9 mouse cellular contexts compared by ENCODE assay signal in genomic region chr12:73408614-73409013, GRCm38 (mm10).
DNase-seq lines count a peak whose midpoint lies in the region; ATAC-seq lines count a peak whose summit lies in the region.
"Had no signal": no experiment of that assay in that cellular context is flagged by ENCODE, and none has a peak within 500 bp of the region (broad histone marks: within the 10 kb centered on the region; RNA-seq: fewer than 3 reads in every experiment).

No protein-coding gene starts in this region.

- no peak overlapping the region for H3K27ac ChIP-seq in neural tube, embryonic 15.5 days (replicated peaks)
- H3K27ac ChIP-seq in limb, embryonic 10.5 days = 0 out of 2 replicates have a peak overlapping the region, but pooled peaks have one; percentile 19
- H3K27ac ChIP-seq in forebrain, embryonic 16.5 days (ENCODE audit: low read length) = no peak overlapping the region
- H3K27ac ChIP-seq: embryonic facial prominence, embryonic 15.5 days had no signal

- WGBS in neural tube, embryonic 15.5 days = 67% methylated on average over 7 of the region's 7 CpGs
- WGBS in limb, embryonic 10.5 days = 79% methylated on average over 7 of the region's 7 CpGs
- 78% methylated on average over 7 of the region's 7 CpGs for whole genome bisulfite sequencing in forebrain, embryonic 16.5 days

- no peak overlapping the region for H3K9ac ChIP-seq in neural tube, embryonic 15.5 days (replicated peaks)
- H3K9ac ChIP-seq in forebrain, embryonic 16.5 days (replicated peaks; ENCODE audit: low read depth, low read length) = no peak overlapping the region
- H3K9ac ChIP-seq: embryonic facial prominence, embryonic 15.5 days had no signal

- H3K36me3 ChIP-seq in neural tube, embryonic 15.5 days = no peaks in the 10 kb centered on the region
- no peaks in the 10 kb centered on the region for H3K36me3 ChIP-seq in limb, embryonic 10.5 days
- no peaks in the 10 kb centered on the region for H3K36me3 ChIP-seq in forebrain, embryonic 16.5 days (ENCODE audit: control insufficient read depth, insufficient read depth)
- H3K36me3 ChIP-seq: embryonic facial prominence, embryonic 15.5 days had no signal

- no peak overlapping the region for H3K4me3 ChIP-seq in neural tube, embryonic 15.5 days (replicated peaks)
- no peak overlapping the region for H3K4me3 ChIP-seq in limb, embryonic 10.5 days
- no peak overlapping the region for H3K4me3 ChIP-seq in forebrain, embryonic 16.5 days (replicated peaks; ENCODE audit: low read length)
- H3K4me3 ChIP-seq: embryonic facial prominence, embryonic 15.5 days had no signal

- peaks cover 17% of the 10 kb centered on the region for H3K4me1 ChIP-seq in neural tube, embryonic 15.5 days
- peaks cover 54% of the 10 kb centered on the region for H3K4me1 ChIP-seq in limb, embryonic 10.5 days
- peaks cover 12% of the 10 kb centered on the region for H3K4me1 ChIP-seq in forebrain, embryonic 16.5 days (replicated peaks; ENCODE audit: control insufficient read depth, insufficient read depth, low read length)

- intact Hi-C loops in left cerebral cortex, postnatal 14 days (cut with DNase I) = no loop called here

- H3K27me3 ChIP-seq in neural tube, embryonic 15.5 days (replicated peaks) = no peaks in the 10 kb centered on the region
- peaks cover 15% of the 10 kb centered on the region for H3K27me3 ChIP-seq in limb, embryonic 10.5 days (ENCODE audit: low read depth, poor library complexity, severe bottlenecking)
- no peaks in the 10 kb centered on the region for H3K27me3 ChIP-seq in forebrain, embryonic 16.5 days (replicated peaks; ENCODE audit: control insufficient read depth, insufficient read depth, low read length)
- H3K27me3 ChIP-seq: embryonic facial prominence, embryonic 15.5 days had no signal

- H3K9me3 ChIP-seq in neural tube, embryonic 15.5 days (replicated peaks) = no peaks in the 10 kb centered on the region
- no peaks in the 10 kb centered on the region for H3K9me3 ChIP-seq in limb, embryonic 10.5 days (replicated peaks)
- no peaks in the 10 kb centered on the region for H3K9me3 ChIP-seq in forebrain, embryonic 16.5 days (ENCODE audit: control insufficient read depth, low read length)
- H3K9me3 ChIP-seq: embryonic facial prominence, embryonic 15.5 days had no signal

- ATAC-seq in cerebellum, adult (ENCODE audit: insufficient number of reproducible peaks, low FRiP score, low TSS enrichment) = no peak
- ATAC-seq in neural tube, embryonic 15.5 days (ENCODE audit: low FRiP score) = peak; percentile 62; the same call in 1 of the 2 replicates
- no peak for ATAC-seq in forebrain, embryonic 16.5 days

- H3K4me2 ChIP-seq in neural tube, embryonic 15.5 days = no peak overlapping the region
- H3K4me2 ChIP-seq in forebrain, embryonic 16.5 days (ENCODE audit: low read length) = no peak overlapping the region
- H3K4me2 ChIP-seq: embryonic facial prominence, embryonic 15.5 days had no signal

- DNase-seq in cerebellum, adult 9-11 months = peak; percentile 23
- no peak for DNase-seq in neural tube, embryonic 10.5 days (ENCODE audit: extremely low spot score, low spot score)
- DNase-seq in heart, adult 8-10 months (ENCODE audit: low spot score) = peak; percentile 78
- no peak for DNase-seq in limb, embryonic 10.5 days (ENCODE audit: low spot score)
- no peak for DNase-seq in left cerebral cortex, postnatal 14 days (ENCODE audit: low spot score in 2 of 2)

Comparison
In these comparisons a context has a peak if more than half of its experiments do, and no peak if none do; other contexts are left out.
1. DNase-seq: peak in cerebellum, adult 9-11 months (single experiment) and heart, adult 8-10 months (single experiment); none in neural tube, embryonic 10.5 days (single experiment), limb, embryonic 10.5 days (single experiment) and left cerebral cortex, postnatal 14 days (0 of 2).